Mouse (Mus musculus) C2C12 (cell line): ENCODE data around the gene Olfr452.

Source experiments
- CEBPB ChIP-seq: IDR thresholded peaks from one replicate; pipeline ENCODE4 v1.6.1; 2011; ENCODE audit warnings: low read depth, mild to moderate bottlenecking, control low read depth, moderate library complexity
- CTCF ChIP-seq: IDR thresholded peaks from one replicate; pipeline ENCODE4 v1.5.1; 2011; ENCODE audit not compliant: control insufficient read depth, insufficient read depth, insufficient read length
- USF1 ChIP-seq: IDR thresholded peaks from one replicate; pipeline ENCODE4 v1.6.1; 2011; ENCODE audit warnings: low read depth, mild to moderate bottlenecking, control low read depth, moderate library complexity

DNA sequence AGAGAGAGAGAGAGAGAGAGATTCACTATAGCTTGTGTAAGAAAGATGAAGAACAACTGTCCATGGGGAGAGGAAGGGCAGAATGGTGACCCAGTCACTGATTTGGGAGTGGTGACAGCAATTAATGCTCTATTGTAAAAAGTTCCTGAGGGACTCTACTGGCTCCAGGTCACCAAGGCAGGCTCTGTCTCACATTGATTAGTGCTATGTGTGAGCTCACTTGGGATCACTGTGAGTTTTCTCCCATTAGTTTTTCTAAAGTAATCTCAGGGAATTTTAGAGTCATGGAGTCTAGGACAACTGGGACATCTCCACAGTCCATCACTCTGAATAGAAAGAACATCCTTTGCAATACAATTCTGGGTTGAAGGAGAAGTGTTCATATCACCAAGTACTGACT, at the start of gene Olfr452:
- TF ChIP-seq CEBPB (no peak), CTCF (no peak), USF1 (no peak)
